Mouse (Mus musculus) brain, embryonic 14.5 days (tissue): Measurements from ENCODE around the gene Uaca.

Experiments
- CTCF ChIP-seq: fragments of 200-500 bp; IDR thresholded peaks from 2 replicates; pipeline ENCODE4 v1.5.1; 2012; ENCODE audit warnings: inconsistent platforms, mild to moderate bottlenecking, moderate library complexity, borderline replicate concordance; ENCODE audit not compliant: insufficient read depth, insufficient read length; ENCODE audit errors: extremely low read depth
- POLR2A ChIP-seq: fragments of 200-500 bp; IDR thresholded peaks from 2 replicates; pipeline ENCODE4 v1.6.1; 2012; ENCODE audit warnings: mild to moderate bottlenecking, inconsistent platforms, borderline replicate concordance; ENCODE audit not compliant: poor library complexity, insufficient read depth, insufficient read length, severe bottlenecking; ENCODE audit errors: extremely low read depth

DNA sequence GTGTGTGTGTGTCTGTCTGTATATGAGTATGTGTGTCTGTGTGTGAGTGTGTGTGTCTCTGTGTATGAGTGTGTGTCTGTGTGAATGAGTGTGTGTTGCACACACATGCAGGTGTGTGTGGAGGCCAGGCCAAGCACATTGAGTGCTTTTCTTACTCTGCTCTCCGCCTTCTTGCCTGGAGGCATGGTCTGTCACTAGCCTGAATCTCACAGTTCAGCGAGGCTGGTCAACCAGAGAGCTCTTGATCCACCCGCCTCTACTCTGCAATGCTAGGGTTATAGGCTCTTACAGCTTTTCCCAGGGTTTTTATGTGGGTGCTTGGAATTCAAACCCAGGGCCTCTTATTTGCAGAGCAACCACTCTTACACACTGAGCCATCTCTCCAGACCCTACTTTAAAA, 84.3 kb downstream of the Uaca start:
- TF ChIP-seq CTCF: no peak
- no peak for TF ChIP-seq POLR2A
